Mouse (Mus musculus) ES-Bruce4 (cell line): ENCODE results near the gene Spryd3. TPM values are rescaled to one million over a fixed set of nuclear protein-coding genes. Genes with fewer than 3 reads are reported as not detected.

Source experiments
- H3K27ac ChIP-seq: 2 replicates; pipeline ENCODE4 v1.5.1; 2012; ENCODE audit warnings: low read length, inconsistent platforms; ENCODE audit not compliant: insufficient read depth
- H3K27me3 ChIP-seq: 2 replicates; pipeline ENCODE4 v1.6.1; 2012; ENCODE audit warnings: mild to moderate bottlenecking, low read length, inconsistent platforms; ENCODE audit not compliant: control insufficient read depth, poor library complexity, insufficient read depth, severe bottlenecking
- H3K36me3 ChIP-seq: 2 replicates; pipeline ENCODE4 v1.6.1; 2012; ENCODE audit warnings: inconsistent platforms, mild to moderate bottlenecking, low read length, moderate library complexity; ENCODE audit not compliant: control insufficient read depth, poor library complexity, insufficient read depth, severe bottlenecking
- H3K4me1 ChIP-seq: one replicate; pipeline ENCODE4 v1.8.1; 2011; ENCODE audit warnings: low read length; ENCODE audit not compliant: control insufficient read depth, insufficient read depth
- H3K4me3 ChIP-seq: 2 replicates; pipeline ENCODE4 v1.5.1; 2011; ENCODE audit warnings: low read depth, mild to moderate bottlenecking, low read length
- H3K9ac ChIP-seq: 2 replicates; pipeline ENCODE4 v1.6.1; 2012; ENCODE audit warnings: low read depth, mild to moderate bottlenecking, inconsistent platforms; ENCODE audit not compliant: poor library complexity, severe bottlenecking
- H3K9me3 ChIP-seq: replicated peaks from 2 replicates; pipeline ENCODE4 v1.6.1; 2012; ENCODE audit warnings: mild to moderate bottlenecking, low read length, inconsistent platforms; ENCODE audit not compliant: control insufficient read depth, poor library complexity, insufficient read depth, severe bottlenecking
- CTCF ChIP-seq: IDR thresholded peaks from one replicate; pipeline ENCODE4 v1.8.1; 2011; ENCODE audit warnings: low read depth, low read length
- EP300 ChIP-seq: IDR thresholded peaks from 2 replicates; pipeline ENCODE4 v1.6.1; 2011; ENCODE audit warnings: low read depth, low read length; ENCODE audit not compliant: insufficient read depth
- POLR2A ChIP-seq: IDR thresholded peaks from one replicate; pipeline ENCODE4 v1.8.1; 2011; ENCODE audit warnings: low read length; ENCODE audit not compliant: insufficient read depth
- polyA plus RNA-seq: library from polyadenylated mRNA; stranded (reverse); fragments of >200 nt; gene quantifications from 2 replicates; pipeline ENCODE4 v1.2.4, GENCODE M21; 2011; ENCODE audit warnings: low read depth; ENCODE audit not compliant: missing spikeins, insufficient read depth, insufficient read length

The Spryd3 gene
- polyA plus RNA-seq, 1 experiment: 11.7 TPM

DNA sequence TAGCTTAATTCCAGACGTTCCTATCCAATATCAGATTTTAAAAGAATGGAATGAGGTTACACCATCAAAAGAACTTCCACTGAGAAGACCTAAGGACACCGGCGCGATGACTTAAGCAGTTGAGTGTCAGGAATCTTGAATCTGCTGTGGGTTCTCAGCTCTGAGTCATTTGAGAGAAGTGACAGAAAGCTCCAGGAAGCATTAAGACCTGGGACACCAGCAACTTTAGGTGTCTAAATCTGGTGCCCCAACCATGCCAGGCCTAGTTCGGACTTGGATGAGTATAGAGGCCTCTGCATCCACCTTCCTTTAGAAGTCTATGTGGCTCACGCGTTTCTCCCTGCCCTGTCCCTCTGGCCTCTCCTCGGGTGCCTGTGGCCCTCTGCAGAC lies 36.3 kb downstream of the Spryd3 start:
- Histone ChIP-seq H3K27me3 (no peaks in the 10 kb centered on the region), H3K36me3 (peaks cover 18% of the 10 kb centered on the region), H3K9me3 (no peaks in the 10 kb centered on the region), H3K9ac (peak overlapping the region; percentile 84), H3K4me1 (peaks cover 10% of the 10 kb centered on the region), H3K27ac (no peak overlapping the region), H3K4me3 (peak overlapping the region; percentile 81)
- no peak for TF ChIP-seq EP300
- TF ChIP-seq POLR2A: no peak
- TF ChIP-seq CTCF: no peak

DNA sequence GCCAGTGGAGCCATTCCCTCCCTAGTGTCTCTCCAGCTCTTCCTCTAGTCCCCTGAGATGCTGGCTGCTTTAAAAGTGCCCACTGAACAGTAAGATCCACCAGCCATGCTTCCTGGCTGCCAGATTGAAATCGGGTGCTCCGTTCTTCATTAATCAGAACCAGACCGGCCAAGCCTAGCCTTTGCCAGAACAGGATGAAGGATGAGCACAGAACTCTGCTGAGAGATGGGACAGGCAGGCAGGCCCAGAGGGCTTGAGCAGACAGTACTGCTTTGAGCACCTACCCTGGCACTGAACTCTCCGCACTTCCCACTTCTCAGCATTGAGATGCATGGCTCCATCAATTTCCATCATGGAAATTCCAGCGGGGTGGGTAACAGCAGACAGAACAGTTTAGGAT lies 36.8 kb downstream of the Spryd3 start:
- Histone ChIP-seq H3K9ac (peak overlapping the region; percentile 84; the same call in 1 of the 2 replicates), H3K27ac (no peak overlapping the region), H3K4me1 (peaks cover 8% of the 10 kb centered on the region), H3K4me3 (no peak overlapping the region), H3K36me3 (peaks cover 23% of the 10 kb centered on the region), H3K27me3 (no peaks in the 10 kb centered on the region), H3K9me3 (no peaks in the 10 kb centered on the region)
- TF ChIP-seq POLR2A (no peak), CTCF (no peak), EP300 (no peak)

DNA sequence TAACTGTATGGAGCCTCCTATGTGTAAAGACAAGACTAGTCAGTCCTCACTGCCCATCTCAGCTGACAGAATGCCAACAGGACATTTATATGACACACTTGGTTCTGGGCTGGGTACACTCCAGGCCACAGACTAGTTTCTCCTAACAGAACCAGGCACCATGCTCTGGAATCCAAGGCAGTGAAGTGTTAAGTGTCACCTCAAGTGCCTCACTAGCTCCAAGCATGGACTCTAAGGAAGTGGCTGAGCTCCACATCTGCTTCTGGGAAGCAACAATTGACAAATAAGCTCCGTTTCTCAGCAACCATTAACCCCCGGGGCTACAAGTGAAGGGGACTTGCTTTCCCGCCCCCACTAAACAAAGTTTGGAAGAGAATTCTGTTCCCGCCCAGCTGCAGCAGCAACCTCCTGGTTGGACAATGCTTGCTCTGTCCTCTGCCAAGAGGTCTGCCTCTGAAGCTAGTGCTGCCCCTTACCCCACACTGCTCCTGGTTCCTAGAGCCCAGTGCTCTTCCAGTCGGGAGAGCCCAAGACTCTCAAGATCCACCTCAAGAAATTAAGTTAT lies 38.0 kb downstream of the Spryd3 start:
- Histone ChIP-seq H3K27ac (no peak overlapping the region), H3K9me3 (no peaks in the 10 kb centered on the region), H3K4me1 (peaks cover 2% of the 10 kb centered on the region), H3K4me3 (no peak overlapping the region), H3K27me3 (no peaks in the 10 kb centered on the region), H3K36me3 (peaks cover 35% of the 10 kb centered on the region), H3K9ac (no peak overlapping the region)
- TF ChIP-seq POLR2A (no peak), CTCF (no peak), EP300 (no peak)

DNA sequence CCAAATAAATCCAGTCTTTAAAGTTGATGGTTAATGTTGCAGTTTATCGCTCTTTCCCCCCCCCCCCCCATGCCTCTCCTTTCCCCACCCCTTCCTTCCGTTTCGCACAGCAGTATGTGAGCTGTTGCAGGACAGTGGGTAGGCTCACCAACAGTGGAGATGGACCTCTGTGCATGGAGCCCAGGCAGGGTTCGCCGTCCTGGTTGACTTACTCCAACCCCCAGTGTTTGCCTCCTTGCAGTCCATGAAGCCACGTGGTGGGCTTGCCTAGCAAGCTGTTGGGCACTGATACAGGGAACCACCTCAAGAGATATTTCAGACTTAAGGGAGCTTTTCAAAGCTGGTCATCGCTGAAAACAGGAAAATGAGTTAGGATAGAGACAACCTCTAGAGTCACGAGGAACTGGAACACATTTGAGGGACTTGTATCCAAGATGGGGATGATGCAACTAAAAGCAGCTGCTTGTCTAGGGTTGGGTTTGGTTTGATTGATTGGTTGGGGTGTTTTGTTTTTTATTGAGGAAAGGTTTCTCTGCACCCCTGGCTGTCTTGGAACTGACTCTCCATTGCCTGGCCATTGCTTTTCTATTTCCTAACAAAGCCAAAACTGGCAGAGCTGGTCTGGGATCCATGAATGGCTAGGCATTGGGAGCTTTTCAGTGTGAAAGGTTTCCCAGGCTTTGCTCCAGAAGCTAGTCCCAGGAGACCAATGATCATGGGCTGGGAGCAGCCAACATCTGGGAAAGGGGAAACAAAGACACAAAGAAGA lies 38.7 kb downstream of the Spryd3 start:
- Histone ChIP-seq H3K27me3 (no peaks in the 10 kb centered on the region), H3K4me3 (no peak overlapping the region), H3K9ac (no peak overlapping the region), H3K4me1 (peaks cover 2% of the 10 kb centered on the region), H3K27ac (no peak overlapping the region), H3K9me3 (no peaks in the 10 kb centered on the region), H3K36me3 (peaks cover 43% of the 10 kb centered on the region)
- TF ChIP-seq POLR2A (no peak), EP300 (no peak), CTCF (no peak)

DNA sequence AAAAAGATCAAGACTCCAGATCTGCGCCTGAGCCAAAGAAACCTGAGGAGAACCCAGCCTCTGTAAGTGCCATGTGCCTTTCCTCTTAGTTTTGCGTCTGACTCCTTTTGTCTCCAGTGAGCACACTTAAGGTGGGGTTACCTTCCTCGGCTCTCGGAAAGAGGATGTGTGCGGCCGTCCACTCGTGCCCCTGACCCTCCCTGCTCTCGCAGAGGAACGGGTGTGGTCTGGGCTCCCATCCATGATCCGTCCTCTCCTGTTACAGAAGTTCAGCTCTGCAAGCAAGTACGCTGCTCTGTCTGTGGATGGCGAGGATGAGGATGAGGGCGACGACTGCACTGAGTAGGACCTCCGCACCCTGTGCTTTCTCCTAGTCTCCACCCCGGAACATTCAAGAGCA lies 41.0 kb downstream of the Spryd3 start:
- H3K4me1 ChIP-seq: no peaks in the 10 kb centered on the region
- H3K27me3 ChIP-seq: no peaks in the 10 kb centered on the region
- no peak for TF ChIP-seq EP300
- TF ChIP-seq POLR2A: no peak
- TF ChIP-seq CTCF: no peak
- H3K9ac ChIP-seq: no peak overlapping the region
- H3K27ac ChIP-seq: no peak overlapping the region
- H3K4me3 ChIP-seq: no peak overlapping the region
- H3K9me3 ChIP-seq: no peaks in the 10 kb centered on the region
- peaks cover 66% of the 10 kb centered on the region for H3K36me3 ChIP-seq

DNA sequence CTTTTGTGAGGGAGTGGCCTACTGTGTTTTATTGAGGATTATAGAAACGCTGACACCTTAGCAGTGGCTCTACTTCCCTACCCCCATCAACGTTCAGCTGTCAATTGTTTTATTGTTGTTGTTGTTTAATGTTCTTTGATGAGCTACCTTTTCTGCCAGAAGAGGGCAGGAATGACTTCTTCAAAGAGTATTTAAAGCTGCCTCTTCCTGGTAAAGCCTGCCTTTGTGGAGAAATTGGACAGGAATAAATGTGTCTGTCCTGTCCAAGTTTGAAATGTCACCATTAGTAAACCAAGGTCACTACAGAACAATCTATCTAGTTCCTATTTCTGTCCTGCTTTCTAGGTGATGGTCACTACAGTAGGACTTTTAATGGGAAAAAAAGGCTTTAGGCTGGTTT lies 41.9 kb downstream of the Spryd3 start:
- H3K36me3 ChIP-seq: peaks cover 74% of the 10 kb centered on the region
- no peaks in the 10 kb centered on the region for H3K9me3 ChIP-seq
- no peak overlapping the region for H3K27ac ChIP-seq
- H3K9ac ChIP-seq: no peak overlapping the region
- no peak overlapping the region for H3K4me3 ChIP-seq
- no peaks in the 10 kb centered on the region for H3K4me1 ChIP-seq
- no peaks in the 10 kb centered on the region for H3K27me3 ChIP-seq
- no peak for TF ChIP-seq EP300
- no peak for TF ChIP-seq POLR2A
- TF ChIP-seq CTCF: no peak
